Mouse (Mus musculus) heart, embryonic 14.5 days (tissue): ENCODE measurements at regions not wholly inside any gene's neighbourhood (a gene's known extent, or its start where the extent isn't known, plus 50 kb on each side); places are given as distances from the start of the nearest gene placed in this dataset.

ENCODE experiments used
- ATAC-seq: fragments of 200-750 bp; cut with Nextera tagmentation; 2 replicates; pipeline ENCODE4 v1.8.0; 2017; ENCODE audit warnings: low read depth, moderate TSS enrichment; ENCODE audit not compliant: insufficient number of reproducible peaks, insufficient read depth, low FRiP score
- H3K27ac ChIP-seq, 2 experiments: fragments of 200-500 bp in 1 of 2; fragments of 300-500 bp in 1 of 2; sonication (generic) in 1 of 2; replicated peaks in 1 of 2; 2 replicates each; pipeline ENCODE4 v1.5.1; 2012 to 2014; ENCODE audit warnings: low read depth in 2 of 2, low read length in 2 of 2, control low read depth in 1 of 2, mild to moderate bottlenecking in 1 of 2, mixed read lengths in 1 of 2; ENCODE audit not compliant: control insufficient read depth in 1 of 2, insufficient read depth in 1 of 2
- H3K27me3 ChIP-seq: fragments of 300-500 bp; sonication (generic); 2 replicates; pipeline ENCODE4 v1.6.1; 2014; ENCODE audit warnings: mild to moderate bottlenecking, low read length, control low read depth; ENCODE audit not compliant: control insufficient read depth, insufficient read depth
- H3K36me3 ChIP-seq: fragments of 300-500 bp; sonication (generic); 2 replicates; pipeline ENCODE4 v1.6.1; 2014; ENCODE audit warnings: mild to moderate bottlenecking, control low read depth, low read length, mixed read lengths; ENCODE audit not compliant: control insufficient read depth, insufficient read depth
- H3K4me1 ChIP-seq, 2 experiments: fragments of 200-500 bp in 1 of 2; fragments of 300-500 bp in 1 of 2; sonication (generic) in 1 of 2; 2 replicates each; pipeline ENCODE4 v1.6.1; 2012 to 2014; ENCODE audit warnings: low read length in 2 of 2, control low read depth in 1 of 2, mixed read lengths in 1 of 2; ENCODE audit not compliant: control insufficient read depth in 2 of 2, insufficient read depth in 2 of 2
- H3K4me2 ChIP-seq: fragments of 300-500 bp; sonication (generic); 2 replicates; pipeline ENCODE4 v1.6.1; 2014; ENCODE audit warnings: mild to moderate bottlenecking, low read length
- H3K4me3 ChIP-seq, 2 experiments: fragments of 200-500 bp in 1 of 2; fragments of 300-500 bp in 1 of 2; sonication (generic) in 1 of 2; 2 replicates each; pipeline ENCODE4 v1.5.1; 2012 to 2014; ENCODE audit warnings: low read length in 2 of 2, mild to moderate bottlenecking in 2 of 2, control low read depth in 1 of 2, low read depth in 1 of 2, moderate library complexity in 1 of 2; ENCODE audit not compliant: control insufficient read depth in 1 of 2, insufficient read depth in 1 of 2
- H3K9ac ChIP-seq: fragments of 300-500 bp; sonication (generic); 2 replicates; pipeline ENCODE4 v1.6.1; 2014; ENCODE audit warnings: mild to moderate bottlenecking, low read length
- H3K9me3 ChIP-seq: fragments of 300-500 bp; sonication (generic); 2 replicates; pipeline ENCODE4 v1.6.1; 2016; ENCODE audit warnings: low read length, control low read depth; ENCODE audit not compliant: control insufficient read depth
- WGBS: fragments of 180-500 bp; shearing (Covaris S2); extraction: QIAGEN DNeasy Blood & Tissue Kit; methylation state at CpG from one replicate; pipeline ENCODE4 v1.1.7; 2014; 5-methylcytosine and 5-hydroxymethylcytosine counted together

DNA sequence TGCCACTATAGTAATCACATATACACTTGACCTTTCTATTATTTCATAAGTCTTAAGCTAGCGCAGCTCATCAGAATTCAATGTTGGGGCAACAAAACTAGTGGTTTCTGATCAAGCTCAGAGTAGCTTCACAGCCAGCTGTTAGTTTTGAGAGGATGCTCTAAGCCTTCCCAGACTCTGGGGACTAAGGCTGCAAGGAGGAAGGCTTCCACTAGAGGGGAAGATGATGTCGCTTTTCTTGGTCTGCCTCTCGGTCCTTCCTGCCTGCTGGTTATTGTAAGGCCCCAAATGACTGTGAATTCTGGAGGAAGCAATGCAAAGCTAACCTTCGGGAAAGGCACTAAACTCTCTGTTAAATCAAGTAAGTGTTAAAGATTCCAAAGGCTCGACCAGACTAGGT, 78.4 kb downstream of the Dad1 start:
- Histone ChIP-seq H3K9me3 (no peaks in the 10 kb centered on the region), H3K27me3 (no peaks in the 10 kb centered on the region), H3K27ac (no peak overlapping the region), H3K9ac (no peak overlapping the region), H3K4me3 (no peak overlapping the region), H3K36me3 (no peaks in the 10 kb centered on the region), H3K4me1 (peaks cover 15% of the 10 kb centered on the region in 2 experiments; a peak in 3 of 4 replicates), H3K4me2 (no peak overlapping the region)
- WGBS, result 74% methylated on average over 5 of the region's 5 CpGs
- no peak for ATAC-seq

DNA sequence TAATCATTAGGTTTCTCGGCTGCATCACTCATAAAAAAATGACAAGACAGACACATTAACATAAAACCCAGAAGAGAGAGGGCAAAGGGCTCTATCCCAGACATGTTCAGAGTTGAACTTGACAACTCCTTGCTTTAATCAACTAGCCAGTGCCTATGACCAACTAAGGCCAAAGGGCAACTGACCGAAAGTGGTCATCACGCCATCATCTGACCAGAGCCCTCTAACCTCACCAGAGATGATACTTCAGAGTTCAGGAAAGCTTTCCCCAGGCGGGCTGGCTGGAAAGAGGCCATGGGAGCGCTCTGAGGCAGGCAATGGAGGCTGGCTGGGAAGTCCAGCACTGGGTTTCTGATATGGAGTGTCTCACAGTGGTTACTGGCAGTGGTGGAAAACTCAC, 80.6 kb downstream of the Dad1 start:
- no peaks in the 10 kb centered on the region for H3K36me3 ChIP-seq
- ATAC-seq, result no peak
- H3K9ac ChIP-seq, result no peak overlapping the region
- H3K9me3 ChIP-seq, result no peaks in the 10 kb centered on the region
- no peaks in the 10 kb centered on the region for H3K27me3 ChIP-seq
- WGBS, result 80% methylated on average over 5 of the region's 5 CpGs
- H3K27ac ChIP-seq, result no peak overlapping the region
- H3K4me3 ChIP-seq, result no peak overlapping the region
- H3K4me1 ChIP-seq, result peaks cover 16 to 29% of the 10 kb centered on the region in 2 experiments
- no peak overlapping the region for H3K4me2 ChIP-seq

- H3K27me3 ChIP-seq, result no peaks in the 10 kb centered on the region
- WGBS, result 77% methylated on average over 7 of the region's 7 CpGs
- no peak overlapping the region for H3K4me2 ChIP-seq
- H3K4me3 ChIP-seq, result no peak overlapping the region
- ATAC-seq, result no peak
- peaks cover 20 to 31% of the 10 kb centered on the region in 2 experiments for H3K4me1 ChIP-seq
- no peaks in the 10 kb centered on the region for H3K36me3 ChIP-seq
- no peaks in the 10 kb centered on the region for H3K9me3 ChIP-seq
- H3K27ac ChIP-seq, result no peak overlapping the region
- no peak overlapping the region for H3K9ac ChIP-seq
Observed at GRCm38 (mm10) chr14:54169254-54169653, 84.7 kb downstream of the Dad1 start.

DNA sequence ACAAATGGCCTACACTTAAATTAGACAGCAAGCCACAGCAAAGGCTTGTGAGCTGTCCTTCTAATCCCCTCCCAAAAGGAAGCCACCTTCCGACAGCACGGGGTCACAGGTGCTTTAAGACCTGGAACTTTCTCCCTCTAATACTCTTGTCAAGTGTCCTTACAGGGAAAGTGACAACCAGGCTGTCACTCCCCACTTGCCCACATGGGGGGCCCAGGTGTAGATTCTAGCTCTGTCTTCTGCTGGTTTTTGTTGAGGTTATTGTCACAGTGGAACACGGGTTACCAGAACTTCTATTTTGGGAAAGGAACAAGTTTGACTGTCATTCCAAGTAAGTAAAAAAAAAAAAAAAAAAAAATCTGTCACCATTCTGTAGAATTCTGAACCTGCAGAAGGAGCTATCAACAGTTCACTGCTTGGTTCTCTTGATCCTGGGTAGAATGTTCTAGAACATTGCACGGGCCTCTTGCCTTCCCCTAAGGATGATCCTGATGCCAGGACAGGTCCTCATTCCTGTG, 85.4 kb downstream of the Dad1 start:
- Histone ChIP-seq H3K27me3 (no peaks in the 10 kb centered on the region), H3K27ac (no peak overlapping the region)
- 49% methylated on average over 4 of the region's 4 CpGs for WGBS

GRCm38 (mm10) chr14:54166057-54166456, 87.8 kb downstream of the Dad1 start:
- no peak for ATAC-seq

More for the DNA sequence above, 85.4 kb downstream of the Dad1 start:
- no peak for ATAC-seq
- H3K9ac ChIP-seq, result no peak overlapping the region
- H3K4me2 ChIP-seq, result no peak overlapping the region
- no peaks in the 10 kb centered on the region for H3K9me3 ChIP-seq
- no peaks in the 10 kb centered on the region for H3K36me3 ChIP-seq
- H3K4me1 ChIP-seq, result peaks cover 21 to 36% of the 10 kb centered on the region in 2 experiments
- H3K4me3 ChIP-seq, result no peak overlapping the region

GRCm38 (mm10) chr14:54164874-54165273, 89.0 kb downstream of the Dad1 start:
- H3K4me3 ChIP-seq, result no peak overlapping the region
- H3K4me2 ChIP-seq, result no peak overlapping the region
- 84% methylated on average over 9 of the region's 9 CpGs for WGBS
- H3K36me3 ChIP-seq, result no peaks in the 10 kb centered on the region
- H3K4me1 ChIP-seq, result peaks cover 15 to 31% of the 10 kb centered on the region in 2 experiments
- H3K27me3 ChIP-seq, result no peaks in the 10 kb centered on the region
- no peak for ATAC-seq
- H3K9ac ChIP-seq, result no peak overlapping the region
- H3K9me3 ChIP-seq, result no peaks in the 10 kb centered on the region
- H3K27ac ChIP-seq, result no peak overlapping the region

More at GRCm38 (mm10) chr14:54166057-54166456, 87.8 kb downstream of the Dad1 start:
- Histone ChIP-seq H3K9ac (no peak overlapping the region), H3K4me3 (no peak overlapping the region), H3K9me3 (no peaks in the 10 kb centered on the region), H3K36me3 (no peaks in the 10 kb centered on the region), H3K4me1 (peaks cover 20 to 39% of the 10 kb centered on the region in 2 experiments), H3K27me3 (no peaks in the 10 kb centered on the region), H3K27ac (no peak overlapping the region), H3K4me2 (no peak overlapping the region)
- WGBS, result 45% methylated on average over 3 of the region's 3 CpGs

- ATAC-seq, result no peak
- no peak overlapping the region for H3K4me3 ChIP-seq
- 68% methylated on average over 8 of the region's 8 CpGs for WGBS
- H3K4me1 ChIP-seq, result peaks cover 3 to 19% of the 10 kb centered on the region in 2 experiments
- no peaks in the 10 kb centered on the region for H3K36me3 ChIP-seq
- H3K9me3 ChIP-seq, result no peaks in the 10 kb centered on the region
- H3K9ac ChIP-seq, result no peak overlapping the region
- no peaks in the 10 kb centered on the region for H3K27me3 ChIP-seq
- H3K27ac ChIP-seq, result no peak overlapping the region
- H3K4me2 ChIP-seq, result no peak overlapping the region
Observed at GRCm38 (mm10) chr14:54161916-54162315, 92.0 kb downstream of the Dad1 start.

GRCm38 (mm10) chr14:54161206-54161605, 92.7 kb downstream of the Dad1 start:
- Histone ChIP-seq H3K36me3 (no peaks in the 10 kb centered on the region), H3K4me2 (no peak overlapping the region), H3K4me3 (no peak overlapping the region), H3K9ac (no peak overlapping the region), H3K9me3 (no peaks in the 10 kb centered on the region), H3K4me1 (peaks cover 2 to 17% of the 10 kb centered on the region in 2 experiments), H3K27me3 (no peaks in the 10 kb centered on the region), H3K27ac (no peak overlapping the region)
- no peak for ATAC-seq
- 49% methylated on average over 7 of the region's 7 CpGs for WGBS
